Mouse (Mus musculus): ENCODE data around the gene Myo9a. TPM values are rescaled to one million over a fixed set of nuclear protein-coding genes. Genes with fewer than 3 reads are reported as not detected.
A peak's percentile ranks its signal among the peaks of the same experiment; 100 is the strongest.
"Not testable (repeated sequence)": the region's sequence is repeated elsewhere in the genome, so short reads cannot be mapped to it uniquely, and the experiment has no call there.

Gene Myo9a
- total RNA-seq, 2 experiments from 2014 or later, result 82.8 to 86.2 TPM

DNA sequence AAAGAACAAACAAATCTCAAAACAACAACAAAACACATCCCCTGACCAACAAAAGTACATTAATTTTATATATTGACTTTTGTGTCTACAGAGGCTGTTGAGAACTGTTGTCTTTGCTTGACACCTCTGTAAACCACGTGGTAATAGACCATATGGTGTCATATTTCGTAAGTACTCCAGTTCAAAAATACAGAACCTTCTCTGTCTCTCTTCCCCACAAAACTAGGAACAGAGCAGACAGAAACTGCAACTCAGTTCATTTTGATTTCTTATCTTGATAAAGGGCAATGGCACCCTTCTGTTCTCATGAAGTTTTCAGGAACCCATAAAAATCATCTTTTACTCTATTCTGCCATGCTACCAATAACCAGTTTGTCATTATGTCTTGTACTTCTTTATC, 4.5 kb downstream of the Myo9a start:
- H3K4me3 ChIP-seq, result no peak overlapping the region
- no peak for DNase-seq (ENCODE audit: extremely low spot score in 1 of 2, low spot score in 2 of 2)
- H3K27ac ChIP-seq, result no peak overlapping the region
- intact Hi-C loops (cut with DNase I), result no loop called here
- no peak for TF ChIP-seq CTCF (IDR thresholded peaks at IDR 0.05)

- H3K4me3 ChIP-seq; DNase-seq (ENCODE audit: extremely low spot score in 1 of 2, low spot score in 2 of 2); H3K27ac ChIP-seq; intact Hi-C loops (cut with DNase I): not testable (repeated sequence)
Measured at GRCm38 (mm10) chr9:59757016-59757415, 6.3 kb downstream of the Myo9a start.

DNA sequence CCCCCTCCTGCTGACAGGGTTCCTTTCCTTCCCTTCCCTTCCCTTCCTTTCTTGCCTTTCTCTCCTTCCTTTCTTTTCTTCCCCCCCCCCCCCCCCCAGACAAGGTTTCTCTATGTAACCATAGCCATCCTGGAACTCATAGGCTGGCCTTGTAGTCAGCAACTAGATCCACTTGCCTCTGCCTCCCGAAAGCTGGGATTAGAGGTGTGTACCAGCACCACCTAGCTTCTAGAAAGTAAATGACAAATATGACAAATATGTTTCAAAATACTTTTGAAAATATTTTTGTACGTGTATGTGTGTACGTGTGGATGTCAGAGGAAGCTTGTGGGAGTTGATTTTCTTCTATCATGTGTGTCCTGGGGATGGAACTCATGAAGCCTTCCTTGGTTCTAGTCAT, 9.8 kb downstream of the Myo9a start:
- intact Hi-C loops (cut with DNase I), result no loop called here
- no peak overlapping the region for H3K4me3 ChIP-seq
- H3K27ac ChIP-seq, result no peak overlapping the region
- peak; percentile 45 for TF ChIP-seq CTCF (IDR thresholded peaks at IDR 0.05)
- DNase-seq (ENCODE audit: extremely low spot score in 1 of 2, low spot score in 2 of 2), result no peak

- H3K4me3 ChIP-seq; DNase-seq (ENCODE audit: extremely low spot score in 1 of 2, low spot score in 2 of 2); intact Hi-C loops (cut with DNase I); H3K27ac ChIP-seq: not testable (repeated sequence)
Measured at GRCm38 (mm10) chr9:59766966-59767461, 16.3 kb downstream of the Myo9a start.

DNA sequence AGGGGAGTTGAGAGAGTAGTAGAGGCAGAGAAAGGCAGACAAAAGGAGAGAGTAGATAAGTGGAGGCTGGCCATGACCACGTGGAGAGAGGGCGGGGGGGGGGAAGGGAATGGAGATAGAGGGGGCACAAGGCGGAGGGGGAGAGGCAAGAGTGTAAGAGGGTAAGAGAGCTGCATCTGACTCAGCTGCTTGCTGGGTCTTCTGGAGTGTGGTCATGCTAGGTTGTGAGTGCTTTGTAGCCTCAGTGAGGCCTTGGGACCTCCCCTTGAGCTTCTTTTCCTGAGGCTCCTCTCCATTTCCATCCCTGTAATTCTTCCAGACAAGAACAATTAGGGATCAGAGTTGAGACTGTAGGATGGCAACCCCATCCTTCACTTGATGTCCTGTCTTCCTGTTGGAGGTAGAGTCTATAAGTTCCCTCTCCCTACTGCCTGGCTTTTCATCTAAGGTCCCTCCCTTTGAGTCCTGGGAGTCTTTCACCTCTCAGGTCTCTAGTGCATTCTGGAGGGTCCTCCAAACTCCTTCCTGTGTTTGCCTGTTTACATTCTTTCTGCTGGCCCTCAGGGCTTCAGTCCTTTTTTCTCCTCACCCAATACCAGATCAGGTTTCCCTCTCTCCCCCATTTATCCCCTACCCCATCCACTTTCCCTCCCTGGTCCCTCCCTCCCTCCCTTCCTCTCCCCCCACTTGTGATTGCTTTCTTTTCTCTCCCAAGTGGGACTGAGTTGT, 55.5 kb downstream of the Myo9a start:
- intact Hi-C loops (cut with DNase I); H3K4me3 ChIP-seq; H3K27ac ChIP-seq; DNase-seq (ENCODE audit: extremely low spot score in 1 of 2, low spot score in 2 of 2): not testable (repeated sequence)

DNA sequence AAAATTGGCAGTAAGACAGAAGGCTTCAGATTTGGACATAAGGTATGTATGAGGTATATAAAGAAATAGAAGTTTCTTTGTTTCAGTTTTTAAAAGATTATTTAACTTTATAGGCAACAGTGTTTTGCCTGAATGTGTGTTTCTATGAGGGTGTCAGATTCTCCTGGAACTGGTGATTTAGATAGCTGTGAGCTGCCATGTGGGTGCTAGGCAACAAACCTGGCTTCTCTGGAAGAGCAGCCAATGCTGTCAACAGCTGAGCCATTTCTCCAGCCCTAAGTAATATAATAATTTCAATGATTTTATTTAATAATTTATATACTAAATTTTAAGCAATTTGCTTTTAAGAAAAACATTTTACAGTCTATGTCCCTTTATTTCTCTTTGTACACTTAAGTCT, 133.9 kb downstream of the Myo9a start:
- H3K4me3 ChIP-seq, result no peak overlapping the region
- intact Hi-C loops (cut with DNase I), result no loop called here
- TF ChIP-seq CTCF (IDR thresholded peaks at IDR 0.05), result no peak
- no peak overlapping the region for H3K27ac ChIP-seq
- no peak for DNase-seq (ENCODE audit: extremely low spot score in 1 of 2, low spot score in 2 of 2)

DNA sequence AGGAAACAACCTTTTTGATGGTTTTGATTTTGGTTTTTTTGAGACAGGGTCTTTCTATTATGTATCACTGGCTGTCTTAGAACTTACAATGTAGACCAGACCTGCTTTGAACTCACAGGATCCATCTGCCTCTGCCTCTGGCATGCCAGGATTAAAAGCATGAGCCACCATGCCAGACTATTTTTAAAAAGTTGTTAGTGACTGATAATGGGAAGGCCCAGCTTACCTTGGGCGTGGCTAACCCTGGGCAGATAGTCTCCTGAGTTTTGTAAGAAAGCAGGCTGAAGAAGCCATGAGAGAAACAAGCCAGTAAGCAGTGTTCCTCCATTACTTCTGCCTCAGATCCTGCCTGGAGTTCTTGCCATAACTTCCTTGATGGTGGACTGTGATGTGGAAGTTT, 152.7 kb downstream of the Myo9a start:
- no peak overlapping the region for H3K27ac ChIP-seq
- no peak for TF ChIP-seq CTCF (IDR thresholded peaks at IDR 0.05)
- no peak overlapping the region for H3K4me3 ChIP-seq
- intact Hi-C loops (cut with DNase I), result no loop called here
- DNase-seq (ENCODE audit: extremely low spot score in 1 of 2, low spot score in 2 of 2), result no peak

GRCm38 (mm10) chr9:59914761-59915160, 164.1 kb downstream of the Myo9a start:
- DNase-seq (ENCODE audit: extremely low spot score in 1 of 2, low spot score in 2 of 2), result no peak
- no peak overlapping the region for H3K27ac ChIP-seq
- H3K4me3 ChIP-seq, result no peak overlapping the region
- TF ChIP-seq CTCF (IDR thresholded peaks at IDR 0.05), result no peak
- intact Hi-C loops (cut with DNase I), result no loop called here

DNA sequence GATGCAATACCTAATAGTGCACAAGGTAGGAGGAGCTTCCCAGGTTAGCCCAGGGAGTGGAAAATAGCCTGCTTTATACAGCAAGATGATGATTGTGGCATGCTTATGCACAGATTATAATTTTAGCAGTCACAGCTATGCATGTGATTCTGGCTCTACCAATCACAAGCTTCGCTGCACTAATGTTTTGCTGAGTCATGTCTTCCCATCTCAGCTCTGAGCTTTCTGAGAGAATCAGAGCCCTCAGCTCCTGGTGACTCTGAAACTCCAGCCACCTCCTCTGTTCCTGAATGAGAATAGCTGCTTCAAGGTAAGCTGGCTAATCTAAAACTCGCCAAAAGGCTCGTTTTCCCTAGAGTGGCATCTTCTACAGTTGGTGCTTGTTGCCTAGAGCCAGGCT, 179.6 kb downstream of the Myo9a start:
- intact Hi-C loops (cut with DNase I), result no loop called here
- no peak for DNase-seq (ENCODE audit: extremely low spot score in 1 of 2, low spot score in 2 of 2)
- no peak overlapping the region for H3K27ac ChIP-seq
- no peak for TF ChIP-seq CTCF (IDR thresholded peaks at IDR 0.05)
- H3K4me3 ChIP-seq, result no peak overlapping the region

GRCm38 (mm10) chr9:59935866-59936265, 185.2 kb downstream of the Myo9a start:
- intact Hi-C loops (cut with DNase I); H3K4me3 ChIP-seq; H3K27ac ChIP-seq; DNase-seq (ENCODE audit: extremely low spot score in 1 of 2, low spot score in 2 of 2): not testable (repeated sequence)

GRCm38 (mm10) chr9:59938529-59938928, 187.8 kb downstream of the Myo9a start:
- TF ChIP-seq CTCF (IDR thresholded peaks at IDR 0.05), result no peak
- Histone ChIP-seq H3K4me3 (no peak overlapping the region), H3K27ac (no peak overlapping the region)
- intact Hi-C loops (cut with DNase I), result no loop called here
- DNase-seq (ENCODE audit: extremely low spot score in 1 of 2, low spot score in 2 of 2), result no peak

- intact Hi-C loops (cut with DNase I), result no loop called here
- no peak for DNase-seq (ENCODE audit: extremely low spot score in 1 of 2, low spot score in 2 of 2)
- H3K27ac ChIP-seq, result no peak overlapping the region
- no peak for TF ChIP-seq CTCF (IDR thresholded peaks at IDR 0.05)
- H3K4me3 ChIP-seq, result no peak overlapping the region
Measured at GRCm38 (mm10) chr9:59939691-59940090, 189.0 kb downstream of the Myo9a start.
